Mouse (Mus musculus) MEL (cell line): ENCODE data around the gene Mitf.

Experiments
- CTCF ChIP-seq, 3 experiments: IDR thresholded peaks in 2 of 3; conservative IDR thresholded peaks in 1 of 3; 2 replicates each; pipeline ENCODE4 v1.5.1; 2011 to 2012; ENCODE audit warnings: low read length in 3 of 3, low read depth in 2 of 3, mild to moderate bottlenecking in 2 of 3, improper control_type of control experiment in 1 of 3, inconsistent platforms in 1 of 3, mixed read lengths in 1 of 3, moderate library complexity in 1 of 3; ENCODE audit not compliant: control insufficient read depth in 1 of 3, insufficient read depth in 1 of 3, poor library complexity in 1 of 3, severe bottlenecking in 1 of 3
- ETS1 ChIP-seq: IDR thresholded peaks from 2 replicates; pipeline ENCODE4 v1.6.1; 2012; ENCODE audit warnings: low read depth, mild to moderate bottlenecking, inconsistent platforms, low read length, improper control_type of control experiment, moderate library complexity
- POLR2A ChIP-seq, 2 experiments: IDR thresholded peaks; 2 replicates each; pipeline ENCODE4 v1.6.1; 2011 to 2012; ENCODE audit warnings: low read length in 2 of 2, mild to moderate bottlenecking in 2 of 2, control low read depth in 1 of 2, improper control_type of control experiment in 1 of 2, low read depth in 1 of 2, moderate library complexity in 1 of 2; ENCODE audit not compliant: control insufficient read depth in 1 of 2, insufficient read depth in 1 of 2, poor library complexity in 1 of 2
- UBTF ChIP-seq: IDR thresholded peaks from 2 replicates; pipeline ENCODE4 v1.6.1; 2012; ENCODE audit warnings: low read depth, mild to moderate bottlenecking, inconsistent platforms, low read length, improper control_type of control experiment, moderate library complexity, borderline replicate concordance; ENCODE audit not compliant: insufficient read depth

DNA sequence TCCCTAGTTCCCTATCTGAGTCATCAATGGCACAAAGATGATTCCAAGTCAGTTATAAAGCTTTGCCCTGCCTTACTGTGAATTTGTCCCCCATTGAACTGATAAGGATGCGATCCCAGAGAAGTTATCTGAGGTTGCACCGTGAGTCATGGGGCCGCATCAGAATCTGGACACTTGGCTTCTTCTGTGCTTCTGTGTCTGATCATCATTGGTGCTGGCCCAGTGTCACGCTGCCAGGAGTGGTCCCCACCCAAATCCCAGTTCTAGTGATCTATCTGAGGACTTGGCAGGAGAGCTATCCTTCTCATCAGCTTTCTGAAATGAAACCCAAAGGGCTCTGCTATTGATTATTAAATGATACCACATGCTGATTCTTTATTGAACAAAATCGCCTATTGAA is 25.5 kb upstream of the Mitf start:
- no peak for TF ChIP-seq UBTF
- TF ChIP-seq POLR2A (IDR thresholded peaks at IDR 0.05; ENCODE audit: control insufficient read depth in 1 of 2, insufficient read depth in 1 of 2, low read depth in 1 of 2, low read length in 2 of 2, poor library complexity in 1 of 2) = no peak
- no peak for TF ChIP-seq CTCF (IDR thresholded peaks at IDR 0.05 in 2 of 3, conservative IDR thresholded peaks at IDR 0.05 in 1 of 3; ENCODE audit: control insufficient read depth in 1 of 3, insufficient read depth in 1 of 3, low read depth in 2 of 3, low read length in 3 of 3, poor library complexity in 1 of 3, severe bottlenecking in 1 of 3)
- TF ChIP-seq ETS1 = no peak
